Mouse (Mus musculus) thymus, adult 2 months (tissue): ENCODE measurements around the gene Cacna1d. TPM values are rescaled to one million over a fixed set of nuclear protein-coding genes. Genes with fewer than 3 reads are reported as not detected.

Experiments used
- DNase-seq: peaks from one replicate; pipeline ENCODE4 v3.0.0; 2021
- H3K27ac ChIP-seq: fragments of 200-500 bp; 2 replicates; pipeline ENCODE4 v1.5.1; 2012; ENCODE audit warnings: low read length, control low read depth; ENCODE audit not compliant: control insufficient read depth, insufficient read depth
- H3K27me3 ChIP-seq: fragments of 200-500 bp; 2 replicates; pipeline ENCODE4 v1.6.1; 2012; ENCODE audit warnings: mild to moderate bottlenecking, low read length, moderate library complexity, mixed read lengths; ENCODE audit not compliant: control insufficient read depth, insufficient read depth
- H3K36me3 ChIP-seq: fragments of 200-500 bp; 2 replicates; pipeline ENCODE4 v1.6.1; 2012; ENCODE audit warnings: mild to moderate bottlenecking, low read length, moderate library complexity; ENCODE audit not compliant: control insufficient read depth, insufficient read depth
- H3K4me1 ChIP-seq: fragments of 200-500 bp; replicated peaks from 2 replicates; pipeline ENCODE4 v1.6.1; 2012; ENCODE audit warnings: low read length; ENCODE audit not compliant: control insufficient read depth, insufficient read depth
- H3K4me3 ChIP-seq: fragments of 200-500 bp; 2 replicates; pipeline ENCODE4 v1.5.1; 2012; ENCODE audit warnings: mild to moderate bottlenecking, low read length, control low read depth, moderate library complexity; ENCODE audit not compliant: control insufficient read depth, insufficient read depth
- CTCF ChIP-seq: fragments of 200-500 bp; IDR thresholded peaks from 2 replicates; pipeline ENCODE4 v1.5.1; 2012; ENCODE audit warnings: mild to moderate bottlenecking, control low read depth, low read length, moderate library complexity, borderline replicate concordance; ENCODE audit not compliant: control insufficient read depth, poor library complexity, insufficient read depth; ENCODE audit errors: extremely low read depth
- POLR2A ChIP-seq: fragments of 200-500 bp; IDR thresholded peaks from 2 replicates; pipeline ENCODE4 v1.6.1; 2012; ENCODE audit warnings: mild to moderate bottlenecking, low read length, control low read depth, moderate library complexity; ENCODE audit not compliant: control insufficient read depth, poor library complexity, insufficient read depth; ENCODE audit errors: extremely low read depth
- WGBS: fragments of 180-500 bp; shearing (Covaris S2); methylation state at CpG from one replicate; pipeline ENCODE4 v1.1.7; 2018; 5-methylcytosine and 5-hydroxymethylcytosine counted together
- polyA plus RNA-seq: library from polyadenylated mRNA; depleted of rRNA; stranded (reverse); fragments of >200 nt; gene quantifications from 2 replicates; pipeline ENCODE4 v1.2.3, GENCODE M21; 2012

Gene Cacna1d
- polyA plus RNA-seq, 1 experiment: 2.2 TPM

- H3K36me3 ChIP-seq: no peaks in the 10 kb centered on the region
- no peaks in the 10 kb centered on the region for H3K27me3 ChIP-seq
- TF ChIP-seq CTCF: no peak
- no peak for TF ChIP-seq POLR2A
- H3K27ac ChIP-seq: no peak overlapping the region
- no peak for DNase-seq
- WGBS: 94% methylated on average over 8 of the region's 8 CpGs
- peaks cover 10% of the 10 kb centered on the region for H3K4me1 ChIP-seq
- H3K4me3 ChIP-seq: no peak overlapping the region
Measured at GRCm38 (mm10) chr14:30271856-30272255, 219.4 kb downstream of the Cacna1d start.

- WGBS: 91% methylated on average over 5 of the region's 5 CpGs
- H3K27ac ChIP-seq: no peak overlapping the region
- TF ChIP-seq POLR2A: no peak
- no peak for TF ChIP-seq CTCF
- peaks cover 10% of the 10 kb centered on the region for H3K4me1 ChIP-seq
- no peaks in the 10 kb centered on the region for H3K27me3 ChIP-seq
- DNase-seq: no peak
- no peak overlapping the region for H3K4me3 ChIP-seq
- no peaks in the 10 kb centered on the region for H3K36me3 ChIP-seq
Measured at GRCm38 (mm10) chr14:30270350-30270749, 220.9 kb downstream of the Cacna1d start.

GRCm38 (mm10) chr14:30265728-30266127, 225.5 kb downstream of the Cacna1d start:
- 61% methylated on average over 9 of the region's 9 CpGs for WGBS
- Histone ChIP-seq H3K27ac (no peak overlapping the region), H3K27me3 (no peaks in the 10 kb centered on the region), H3K4me3 (no peak overlapping the region), H3K4me1 (no peaks in the 10 kb centered on the region), H3K36me3 (no peaks in the 10 kb centered on the region)
- DNase-seq: peak; percentile 36
- TF ChIP-seq POLR2A: no peak
- no peak for TF ChIP-seq CTCF

DNA sequence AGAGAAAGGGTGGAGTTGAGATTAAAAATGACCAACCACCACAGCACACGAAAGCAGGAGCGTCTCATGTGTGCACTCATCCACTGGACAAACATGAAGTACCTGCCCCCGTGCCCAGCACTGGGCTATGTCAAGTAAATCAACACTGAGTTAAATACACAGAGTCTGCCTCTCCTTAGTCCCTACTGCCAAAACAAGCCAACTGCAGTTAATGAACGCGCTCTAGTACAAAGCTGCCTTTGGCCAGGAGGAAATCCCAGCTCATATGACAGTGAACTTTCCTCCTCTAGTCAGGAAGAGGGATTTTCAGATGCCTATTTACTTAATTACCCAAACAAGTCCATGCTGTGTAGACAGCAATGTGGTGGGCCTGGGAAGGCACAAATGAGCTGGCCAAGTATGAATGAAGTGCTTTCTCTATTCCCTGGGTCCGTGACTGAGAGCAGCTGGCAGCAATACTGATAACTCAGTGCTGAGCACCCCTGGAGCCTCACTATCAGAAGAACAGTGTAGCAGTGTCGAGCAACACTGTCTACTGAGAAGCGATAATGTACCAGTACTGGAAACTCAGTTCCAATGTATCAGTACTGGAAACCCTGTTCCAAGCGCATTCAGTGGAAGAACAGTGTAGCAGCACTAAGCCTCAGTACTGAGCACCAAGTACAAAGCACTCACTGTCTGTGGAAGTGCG, 229.5 kb downstream of the Cacna1d start:
- WGBS: 97% methylated on average over 10 of the region's 10 CpGs
- no peaks in the 10 kb centered on the region for H3K27me3 ChIP-seq
- no peak for TF ChIP-seq CTCF
- TF ChIP-seq POLR2A: no peak
- peaks cover 21% of the 10 kb centered on the region for H3K4me1 ChIP-seq
- no peak overlapping the region for H3K27ac ChIP-seq
- DNase-seq: no peak
- H3K36me3 ChIP-seq: no peaks in the 10 kb centered on the region
- no peak overlapping the region for H3K4me3 ChIP-seq

GRCm38 (mm10) chr14:30257626-30258025, 233.6 kb downstream of the Cacna1d start:
- Histone ChIP-seq H3K27me3 (no peaks in the 10 kb centered on the region), H3K27ac (peak overlapping the region; percentile 71), H3K36me3 (no peaks in the 10 kb centered on the region), H3K4me3 (no peak overlapping the region), H3K4me1 (peaks cover 24% of the 10 kb centered on the region)
- DNase-seq: no peak
- WGBS: 44% methylated on average over 4 of the region's 4 CpGs
- TF ChIP-seq CTCF: no peak

- Histone ChIP-seq H3K4me1 (peaks cover 25% of the 10 kb centered on the region), H3K4me3 (no peak overlapping the region), H3K27me3 (no peaks in the 10 kb centered on the region), H3K36me3 (no peaks in the 10 kb centered on the region), H3K27ac (no peak overlapping the region)
- TF ChIP-seq POLR2A: no peak
- no peak for TF ChIP-seq CTCF
- 81% methylated on average over 4 of the region's 4 CpGs for WGBS
- DNase-seq: no peak
Measured at GRCm38 (mm10) chr14:30256486-30256885, 234.8 kb downstream of the Cacna1d start.

- no peak overlapping the region for H3K27ac ChIP-seq
- TF ChIP-seq POLR2A (no peak), CTCF (no peak)
- H3K4me3 ChIP-seq: no peak overlapping the region
- WGBS: 89% methylated on average over 12 of the region's 12 CpGs
- H3K4me1 ChIP-seq: peaks cover 30% of the 10 kb centered on the region
- H3K36me3 ChIP-seq: no peaks in the 10 kb centered on the region
- DNase-seq: no peak
- no peaks in the 10 kb centered on the region for H3K27me3 ChIP-seq
Measured at GRCm38 (mm10) chr14:30255701-30256400, 235.4 kb downstream of the Cacna1d start.
